Mouse (Mus musculus): ENCODE measurements around the gene Tnfaip8l1. TPM values are rescaled to one million over a fixed set of nuclear protein-coding genes. Genes with fewer than 3 reads are reported as not detected.

Gene Tnfaip8l1
- total and polyA plus RNA-seq, 3 experiments, result 4.0 to 5.5 TPM; not detected in 1

DNA sequence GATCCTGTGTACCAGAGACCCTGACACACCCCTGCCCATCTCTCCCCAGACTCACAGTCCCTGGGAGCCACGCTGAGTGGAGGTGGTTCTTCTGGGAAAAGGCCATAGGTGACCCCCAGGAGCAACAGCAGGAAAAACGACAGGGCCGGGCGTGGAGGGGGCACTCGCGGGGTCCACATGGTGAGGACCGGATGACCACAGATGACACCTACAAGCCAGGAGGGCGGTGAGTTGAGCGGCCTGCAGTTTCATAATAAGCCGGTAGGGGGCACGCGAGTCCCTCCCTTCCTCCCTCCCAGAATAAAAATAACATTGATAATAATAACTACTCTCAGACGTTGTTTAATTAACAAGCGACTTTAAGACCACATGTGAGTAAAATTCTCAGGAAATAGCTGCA is 29.6 kb upstream of the Tnfaip8l1 start:
- no peaks in the 10 kb centered on the region for H3K79me2 ChIP-seq (ENCODE audit: control insufficient read depth, insufficient read depth, low read length, poor library complexity)
- H3K4me1 ChIP-seq (ENCODE audit: control insufficient read depth in 1 of 2, insufficient read depth in 2 of 2, low read length in 2 of 2), result peaks cover 0 to 3% of the 10 kb centered on the region in 2 experiments; a peak in 2 of 4 replicates
- H3K9ac ChIP-seq (ENCODE audit: control insufficient read depth, low read depth, low read length, poor library complexity, severe bottlenecking), result peak overlapping the region; percentile 68; the same call in 1 of the 2 replicates
- no peaks in the 10 kb centered on the region for H3K27me3 ChIP-seq (ENCODE audit: control insufficient read depth in 1 of 2, insufficient read depth in 2 of 2, low read length in 2 of 2)
- peak; percentile 80 for DNase-seq (ENCODE audit: low read depth, low spot score)
- H3K9me3 ChIP-seq (replicated peaks; ENCODE audit: insufficient read depth, low read length), result no peaks in the 10 kb centered on the region
- no peak overlapping the region for H3K27ac ChIP-seq (ENCODE audit: control insufficient read depth, low read depth, low read length)
- H3K4me3 ChIP-seq (ENCODE audit: control insufficient read depth in 1 of 2, insufficient read depth in 1 of 2, low read depth in 2 of 2, low read length in 2 of 2), result peak overlapping the region in 1 of 2 experiments; percentile 45; a peak in 2 of 4 replicates
- H3K36me3 ChIP-seq (ENCODE audit: control insufficient read depth in 1 of 2, insufficient read depth in 2 of 2, low read length in 2 of 2), result peaks cover 0 to 2% of the 10 kb centered on the region in 2 experiments; a peak in 1 of 4 replicates
- TF ChIP-seq MYB (IDR thresholded peaks at IDR 0.05; ENCODE audit: low read depth, low read length) (no peak), RAD21 (IDR thresholded peaks at IDR 0.05; ENCODE audit: low read depth, low read length) (peak; percentile 86), HCFC1 (IDR thresholded peaks at IDR 0.05; ENCODE audit: low read depth, low read length) (no peak; the same call in 1 of the 2 replicates), CTCF (IDR thresholded peaks at IDR 0.05 in 2 of 3, conservative IDR thresholded peaks at IDR 0.05 in 1 of 3; ENCODE audit: control insufficient read depth in 1 of 3, insufficient read depth in 1 of 3, low read depth in 2 of 3, low read length in 3 of 3, poor library complexity in 1 of 3, severe bottlenecking in 1 of 3) (peak; percentile 87 to 89 (median 89)), MXI1 (IDR thresholded peaks at IDR 0.05; ENCODE audit: low read depth, low read length) (peak; percentile 52; the same call in 1 of the 2 replicates), E2F4 (IDR thresholded peaks at IDR 0.05; ENCODE audit: borderline replicate concordance, low read depth, low read length) (no peak), MAZ (IDR thresholded peaks at IDR 0.05; ENCODE audit: low read depth, low read length) (peak; percentile 70; the same call in 1 of the 2 replicates), ZC3H11A (IDR thresholded peaks at IDR 0.05; ENCODE audit: low read depth, low read length) (peak; percentile 35; the same call in 1 of the 2 replicates), SMC3 (IDR thresholded peaks at IDR 0.05; ENCODE audit: low read depth, low read length) (peak; percentile 62), MYC (IDR thresholded peaks at IDR 0.05; ENCODE audit: low read depth, low read length) (no peak; the same call in 1 of the 2 replicates), JUND (IDR thresholded peaks at IDR 0.05; ENCODE audit: low read depth, low read length) (no peak), USF2 (IDR thresholded peaks at IDR 0.05; ENCODE audit: borderline replicate concordance in 1 of 2, insufficient read depth in 1 of 2, low read depth in 1 of 2, low read length in 2 of 2) (no peak)

GRCm38 (mm10) chr17:56133457-56134363 is 28.6 kb upstream of the Tnfaip8l1 start:
- TF ChIP-seq MYC (IDR thresholded peaks at IDR 0.05; ENCODE audit: low read depth, low read length), result peak; percentile 32; the same call in 1 of the 2 replicates
- peak; percentile 48 for TF ChIP-seq MAX (IDR thresholded peaks at IDR 0.05; ENCODE audit: low read length)
- TF ChIP-seq BHLHE40 (IDR thresholded peaks at IDR 0.05; ENCODE audit: borderline replicate concordance, low read depth, low read length), result no peak
- TF ChIP-seq NELFE (IDR thresholded peaks at IDR 0.05; ENCODE audit: low read depth, low read length), result peak; percentile 45
- TF ChIP-seq USF2 (IDR thresholded peaks at IDR 0.05; ENCODE audit: borderline replicate concordance in 1 of 2, insufficient read depth in 1 of 2, low read depth in 1 of 2, low read length in 2 of 2), result no peak
- peak; percentile 15; the same call in 1 of the 2 replicates for TF ChIP-seq SIN3A (IDR thresholded peaks at IDR 0.05; ENCODE audit: low read length)
- TF ChIP-seq POLR2A (IDR thresholded peaks at IDR 0.05; ENCODE audit: control insufficient read depth in 1 of 2, insufficient read depth in 1 of 2, low read depth in 1 of 2, low read length in 2 of 2, poor library complexity in 1 of 2), result peak; percentile 34 to 48; a peak in 1 of 4 replicates
- TF ChIP-seq MYB (IDR thresholded peaks at IDR 0.05; ENCODE audit: low read depth, low read length), result 0 out of 2 replicates have a peak, but pooled peaks have one; percentile 7
- TF ChIP-seq RCOR1 (IDR thresholded peaks at IDR 0.05; ENCODE audit: low read depth, low read length), result no peak
- 0 out of 2 replicates have a peak, but pooled peaks have one; percentile 3 for TF ChIP-seq ETS1 (IDR thresholded peaks at IDR 0.05; ENCODE audit: low read depth, low read length)
- TF ChIP-seq MXI1 (IDR thresholded peaks at IDR 0.05; ENCODE audit: low read depth, low read length), result peak; percentile 54; the same call in 1 of the 2 replicates
- no peak for TF ChIP-seq POLR2AphosphoS5 (IDR thresholded peaks at IDR 0.05; ENCODE audit: borderline replicate concordance, low read depth, low read length)
- Histone ChIP-seq H3K4me1 (ENCODE audit: control insufficient read depth in 1 of 2, insufficient read depth in 2 of 2, low read length in 2 of 2) (peaks cover 0 to 3% of the 10 kb centered on the region in 2 experiments; a peak in 2 of 4 replicates), H3K9ac (ENCODE audit: control insufficient read depth, low read depth, low read length, poor library complexity, severe bottlenecking) (peak overlapping the region; percentile 68), H3K4me3 (ENCODE audit: control insufficient read depth in 1 of 2, insufficient read depth in 1 of 2, low read depth in 2 of 2, low read length in 2 of 2) (peak overlapping the region; percentile 45 to 52), H3K9me3 (replicated peaks; ENCODE audit: insufficient read depth, low read length) (no peaks in the 10 kb centered on the region), H3K36me3 (ENCODE audit: control insufficient read depth in 1 of 2, insufficient read depth in 2 of 2, low read length in 2 of 2) (peaks cover 0 to 2% of the 10 kb centered on the region in 2 experiments; a peak in 1 of 4 replicates), H3K79me2 (ENCODE audit: control insufficient read depth, insufficient read depth, low read length, poor library complexity) (no peaks in the 10 kb centered on the region), H3K27me3 (ENCODE audit: control insufficient read depth in 1 of 2, insufficient read depth in 2 of 2, low read length in 2 of 2) (no peaks in the 10 kb centered on the region), H3K27ac (ENCODE audit: control insufficient read depth, low read depth, low read length) (peak overlapping the region; percentile 73)
- peak; percentile 79 for DNase-seq (ENCODE audit: low read depth, low spot score)
